Comparison of ENCODE assay signal across 16 mouse cellular contexts in the genomic region with DNA sequence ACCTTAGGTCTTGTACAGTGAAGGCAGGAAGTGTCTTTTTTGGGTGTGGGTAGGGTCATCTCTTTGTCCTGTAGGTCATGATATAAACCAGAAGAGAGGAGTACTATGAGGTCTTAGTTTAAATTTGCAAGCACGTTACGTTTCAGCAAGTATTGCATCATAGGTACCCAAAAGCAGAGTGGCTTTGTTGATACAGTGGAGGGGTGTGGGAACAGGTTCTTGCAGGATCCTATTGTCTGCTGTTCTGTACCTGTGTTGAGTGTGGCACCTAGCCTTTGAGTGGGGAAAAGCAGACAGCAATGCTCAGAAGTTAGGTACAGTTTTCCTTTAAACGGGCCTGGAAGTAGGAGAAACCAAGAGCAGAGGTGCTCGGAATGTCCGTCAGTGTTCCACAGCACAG. TPM values are rescaled to one million over a fixed set of nuclear protein-coding genes. Genes with fewer than 3 reads are reported as not detected.
DNase-seq lines count a peak whose midpoint lies in the region; ATAC-seq lines count a peak whose summit lies in the region.
"Had no signal": no experiment of that assay in that cellular context is flagged by ENCODE, and none has a peak within 500 bp of the region (broad histone marks: within the 10 kb centered on the region; RNA-seq: fewer than 3 reads in every experiment).

No protein-coding gene starts in this region.

- no peak overlapping the region for H3K4me2 ChIP-seq in liver, embryonic 16.5 days (ENCODE audit: low read depth, low read length)
- no peak overlapping the region for H3K4me2 ChIP-seq in limb, embryonic 13.5 days (replicated peaks)
- H3K4me2 ChIP-seq: forebrain, embryonic 12.5 days; heart, embryonic 13.5 days; hindbrain, embryonic 15.5 days had no signal

- H3K4me1 ChIP-seq in liver, embryonic 16.5 days (ENCODE audit: control insufficient read depth, low read depth, low read length) = peaks cover 13% of the 10 kb centered on the region
- H3K4me1 ChIP-seq in embryonic facial prominence, embryonic 10.5 days = peaks cover 95% of the 10 kb centered on the region
- H3K4me1 ChIP-seq in limb, embryonic 13.5 days = peaks cover 74% of the 10 kb centered on the region

- peaks cover 4% of the 10 kb centered on the region for H3K36me3 ChIP-seq in liver, embryonic 16.5 days (ENCODE audit: control insufficient read depth, insufficient read depth)
- peaks cover 50% of the 10 kb centered on the region for H3K36me3 ChIP-seq in embryonic facial prominence, embryonic 10.5 days (replicated peaks)
- peaks cover 24% of the 10 kb centered on the region for H3K36me3 ChIP-seq in limb, embryonic 13.5 days
- H3K36me3 ChIP-seq: hindbrain, embryonic 15.5 days had no signal

- H3K4me3 ChIP-seq in liver, embryonic 16.5 days (ENCODE audit: low read depth, low read length) = no peak overlapping the region
- H3K4me3 ChIP-seq in embryonic facial prominence, embryonic 10.5 days = no peak overlapping the region
- H3K4me3 ChIP-seq in limb, embryonic 13.5 days = no peak overlapping the region
- H3K4me3 ChIP-seq: forebrain, embryonic 12.5 days; heart, embryonic 13.5 days; hindbrain, embryonic 15.5 days had no signal

- H3K27ac ChIP-seq in liver, embryonic 16.5 days (ENCODE audit: low read length) = no peak overlapping the region
- H3K27ac ChIP-seq in embryonic facial prominence, embryonic 10.5 days (replicated peaks) = 0 out of 2 replicates have a peak overlapping the region, but pooled peaks have one; percentile 1
- H3K27ac ChIP-seq in limb, embryonic 13.5 days = peak overlapping the region; percentile 34
- H3K27ac ChIP-seq: heart, embryonic 13.5 days; hindbrain, embryonic 15.5 days had no signal

- H3K9me3 ChIP-seq in liver, embryonic 16.5 days (replicated peaks; ENCODE audit: control insufficient read depth, low read length) = no peaks in the 10 kb centered on the region
- H3K9me3 ChIP-seq in embryonic facial prominence, embryonic 10.5 days = no peaks in the 10 kb centered on the region
- no peaks in the 10 kb centered on the region for H3K9me3 ChIP-seq in limb, embryonic 13.5 days
- H3K9me3 ChIP-seq: forebrain, embryonic 12.5 days; heart, embryonic 13.5 days; hindbrain, embryonic 15.5 days had no signal

- peak; percentile 47; the same call in 1 of the 2 replicates for ATAC-seq in liver, embryonic 16.5 days (ENCODE audit: low read depth)
- ATAC-seq in limb, embryonic 13.5 days (ENCODE audit: low FRiP score, low read depth) = no peak
- ATAC-seq: forebrain, embryonic 16.5 days had no signal

- no peak overlapping the region for H3K9ac ChIP-seq in liver, embryonic 16.5 days (ENCODE audit: low read depth, low read length)
- no peak overlapping the region for H3K9ac ChIP-seq in limb, embryonic 13.5 days
- H3K9ac ChIP-seq: forebrain, embryonic 12.5 days; heart, embryonic 13.5 days; hindbrain, embryonic 15.5 days had no signal

- no peak for DNase-seq in liver
- DNase-seq in embryonic facial prominence, embryonic 10.5 days (ENCODE audit: low spot score) = no peak
- no peak for DNase-seq in testis, postnatal 14 days (ENCODE audit: low spot score)
- DNase-seq in ovary, postnatal 14 days (ENCODE audit: low spot score) = no peak
- DNase-seq: adrenal gland, postnatal 25 days; cerebellum, adult 18-20 months; cerebellum, adult 9-11 months; cerebellum, postnatal 36 days; gastrocnemius, postnatal 25 days; heart, postnatal 36 days had no signal

- H3K27me3 ChIP-seq in liver, embryonic 16.5 days (ENCODE audit: control insufficient read depth, insufficient read depth, low read depth, low read length) = no peaks in the 10 kb centered on the region
- H3K27me3 ChIP-seq in embryonic facial prominence, embryonic 10.5 days (replicated peaks; ENCODE audit: low read depth, poor library complexity, severe bottlenecking) = no peaks in the 10 kb centered on the region
- H3K27me3 ChIP-seq in limb, embryonic 13.5 days = no peaks in the 10 kb centered on the region
- H3K27me3 ChIP-seq: forebrain, embryonic 12.5 days; heart, embryonic 13.5 days; hindbrain, embryonic 15.5 days had no signal

- 69% methylated on average over 5 of the region's 5 CpGs for WGBS in liver, embryonic 16.5 days (ENCODE audit: insufficient replicate concordance)
- WGBS in embryonic facial prominence, embryonic 10.5 days = 87% methylated on average over 5 of the region's 5 CpGs
- 86% methylated on average over 5 of the region's 5 CpGs for WGBS in limb, embryonic 13.5 days

RNA-seq across cellular contexts. Expression of gene Capzb, which starts 36.6 kb away (rescaled TPM):
- 135 and 146 TPM in 2 replicates for polyA plus RNA-seq in liver, embryonic 16.5 days (2015; fragmentation: Nextera tagmentation; extraction: Ambion mirVana)
- polyA plus RNA-seq in embryonic facial prominence, embryonic 10.5 days (2016; fragmentation: Nextera tagmentation; extraction: Ambion mirVana) = 388 and 409 TPM in 2 replicates
- 396 and 406 TPM in 2 replicates for polyA plus RNA-seq in limb, embryonic 13.5 days (2015; fragmentation: Nextera tagmentation; extraction: Ambion mirVana)
